Mouse (Mus musculus) heart, postnatal 0 days (tissue): ENCODE measurements at regions not wholly inside any gene's neighbourhood (a gene's known extent, or its start where the extent isn't known, plus 50 kb on each side); places are given as distances from the start of the nearest gene placed in this dataset.
"Not testable (repeated sequence)": the region's sequence is repeated elsewhere in the genome, so short reads cannot be mapped to it uniquely, and the experiment has no call there.

Experiments
- ATAC-seq: fragments of 200-750 bp; cut with Nextera tagmentation; 2 replicates; pipeline ENCODE4 v1.8.0; 2017; ENCODE audit warnings: low read depth, moderate number of reproducible peaks, moderate library complexity; ENCODE audit not compliant: insufficient read depth
- DNase-seq: peaks from one replicate; pipeline ENCODE4 v3.0.0-alpha.2; 2016; ENCODE audit warnings: low spot score
- H3K27ac ChIP-seq: fragments of 300-500 bp; sonication (generic); 2 replicates; pipeline ENCODE4 v1.5.1; 2014; ENCODE audit warnings: low read depth, mild to moderate bottlenecking
- H3K27me3 ChIP-seq: fragments of 300-500 bp; sonication (generic); 2 replicates; pipeline ENCODE4 v1.6.1; 2014; ENCODE audit warnings: low read length, mixed read lengths; ENCODE audit not compliant: control insufficient read depth, insufficient read depth
- H3K36me3 ChIP-seq: fragments of 300-500 bp; sonication (generic); replicated peaks from 2 replicates; pipeline ENCODE4 v1.6.1; 2014; ENCODE audit warnings: low read length, mixed read lengths; ENCODE audit not compliant: control insufficient read depth, insufficient read depth
- H3K4me1 ChIP-seq: fragments of 300-500 bp; sonication (generic); 2 replicates; pipeline ENCODE4 v1.6.1; 2014; ENCODE audit warnings: antibody characterized with exemption; ENCODE audit not compliant: control insufficient read depth, insufficient read depth
- H3K4me2 ChIP-seq: fragments of 300-500 bp; sonication (generic); 2 replicates; pipeline ENCODE4 v1.6.1; 2014; ENCODE audit warnings: low read depth, mild to moderate bottlenecking, low read length, moderate library complexity
- H3K4me3 ChIP-seq: fragments of 300-500 bp; sonication (generic); 2 replicates; pipeline ENCODE4 v1.5.1; 2014; ENCODE audit warnings: low read depth, low read length
- H3K9ac ChIP-seq: fragments of 300-500 bp; sonication (generic); replicated peaks from 2 replicates; pipeline ENCODE4 v1.6.1; 2014; ENCODE audit warnings: low read depth, low read length, mixed read lengths
- H3K9me3 ChIP-seq: fragments of 300-500 bp; sonication (generic); replicated peaks from 2 replicates; pipeline ENCODE4 v1.6.1; 2016; ENCODE audit warnings: low read length; ENCODE audit not compliant: control insufficient read depth
- CTCF ChIP-seq: IDR thresholded peaks from 2 replicates; pipeline ENCODE4 v1.5.1; 2016; ENCODE audit warnings: antibody characterized with exemption, control low read depth, low read depth
- EP300 ChIP-seq: IDR thresholded peaks from 2 replicates; pipeline ENCODE4 v1.6.1; 2016; ENCODE audit warnings: antibody characterized with exemption, low read depth
- WGBS: fragments of 180-500 bp; shearing (Covaris S2); extraction: QIAGEN DNeasy Blood & Tissue Kit; methylation state at CpG from one replicate; pipeline ENCODE4 v1.1.7; 2014; 5-methylcytosine and 5-hydroxymethylcytosine counted together

DNA sequence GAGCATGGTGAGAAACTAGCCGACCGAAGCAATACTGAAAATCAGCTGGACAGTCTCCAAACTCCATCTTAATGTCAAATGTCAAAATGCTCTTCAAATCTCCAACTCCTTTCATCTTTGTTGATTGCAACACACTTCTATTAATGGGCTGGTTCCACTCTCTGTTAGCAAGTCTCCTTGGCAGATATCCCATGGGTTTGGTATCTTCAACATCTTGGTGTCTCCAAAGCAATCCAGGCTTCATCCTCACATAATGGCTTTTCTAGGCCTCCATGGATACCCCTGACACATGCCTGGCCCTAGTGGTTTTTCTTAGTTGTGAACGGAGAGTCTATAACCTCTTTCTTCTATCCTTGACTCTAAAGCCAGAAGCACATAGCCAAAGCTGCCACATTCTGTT lies 118.0 kb upstream of the Ppp6c start:
- TF ChIP-seq CTCF = no peak
- ATAC-seq (no peak), DNase-seq (no peak)
- Histone ChIP-seq H3K4me2 (no peak overlapping the region), H3K27ac (no peak overlapping the region), H3K36me3 (no peaks in the 10 kb centered on the region), H3K9ac (no peak overlapping the region), H3K9me3 (no peaks in the 10 kb centered on the region), H3K27me3 (no peaks in the 10 kb centered on the region), H3K4me3 (no peak overlapping the region), H3K4me1 (no peaks in the 10 kb centered on the region)
- WGBS = 61% methylated on average over 3 of the region's 3 CpGs

DNA sequence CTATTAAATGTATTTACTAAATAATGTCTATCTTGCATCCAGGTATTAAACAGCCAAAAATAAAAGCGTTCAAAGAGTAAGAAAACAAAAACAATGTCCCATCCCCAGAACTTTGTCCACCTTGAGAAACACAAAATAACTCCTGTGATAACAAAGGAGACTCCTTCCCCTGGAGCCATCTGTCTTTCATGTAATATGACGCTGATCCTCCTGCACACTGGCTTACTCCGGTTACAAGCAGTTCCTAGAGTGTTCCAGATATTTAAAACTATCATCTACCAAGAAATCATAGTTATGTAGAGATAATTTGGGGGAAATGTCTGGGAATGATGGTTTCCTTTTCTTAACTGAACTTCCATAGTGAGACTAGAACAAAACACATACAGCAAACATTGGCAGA lies 114.2 kb upstream of the Ppp6c start:
- Histone ChIP-seq H3K4me1 (no peaks in the 10 kb centered on the region), H3K4me3 (no peak overlapping the region), H3K36me3 (no peaks in the 10 kb centered on the region), H3K27me3 (no peaks in the 10 kb centered on the region), H3K9me3 (no peaks in the 10 kb centered on the region), H3K9ac (no peak overlapping the region), H3K4me2 (no peak overlapping the region), H3K27ac (no peak overlapping the region)
- TF ChIP-seq EP300 (no peak), CTCF (no peak)
- WGBS = 58% methylated on average over 3 of the region's 3 CpGs
- ATAC-seq (no peak), DNase-seq (no peak)

- Histone ChIP-seq H3K27me3 (no peaks in the 10 kb centered on the region), H3K4me2 (no peak overlapping the region), H3K4me1 (no peaks in the 10 kb centered on the region), H3K4me3 (no peak overlapping the region), H3K27ac (no peak overlapping the region), H3K36me3 (no peaks in the 10 kb centered on the region), H3K9ac (no peak overlapping the region), H3K9me3 (no peaks in the 10 kb centered on the region)
- TF ChIP-seq EP300 = no peak
- no peak for TF ChIP-seq CTCF
- DNase-seq (no peak), ATAC-seq (no peak)
- WGBS = 82% methylated on average over 9 of the region's 9 CpGs
Measured at GRCm38 (mm10) chr2:39338832-39339649, 112.8 kb upstream of the Ppp6c start.

DNA sequence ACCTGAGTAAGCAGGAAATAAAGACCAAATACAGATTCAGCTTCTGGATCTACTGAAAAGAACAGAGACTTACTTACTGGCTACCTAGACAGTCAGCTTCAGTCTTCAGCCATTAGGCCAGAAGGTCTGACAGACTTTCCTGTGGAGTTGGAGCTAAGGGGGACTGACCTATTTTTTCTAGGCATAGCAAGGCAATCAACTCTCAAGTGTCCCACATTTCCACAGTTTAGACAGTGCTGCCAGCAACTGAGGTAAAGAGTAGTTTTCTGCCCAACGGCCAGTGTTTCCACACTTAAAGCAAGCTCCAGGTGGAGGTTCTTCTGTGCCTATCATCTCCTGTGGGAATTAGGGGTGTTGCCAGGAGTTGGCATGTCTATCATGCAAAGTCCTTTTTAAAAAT lies 111.3 kb upstream of the Ppp6c start:
- Histone ChIP-seq H3K4me1 (no peaks in the 10 kb centered on the region), H3K4me3 (no peak overlapping the region), H3K27me3 (no peaks in the 10 kb centered on the region), H3K27ac (no peak overlapping the region), H3K4me2 (no peak overlapping the region), H3K9me3 (no peaks in the 10 kb centered on the region), H3K9ac (no peak overlapping the region), H3K36me3 (no peaks in the 10 kb centered on the region)
- TF ChIP-seq CTCF (no peak), EP300 (no peak)
- ATAC-seq (no peak), DNase-seq (no peak)
- WGBS = 68% methylated on average over 1 of the region's 1 CpGs

DNA sequence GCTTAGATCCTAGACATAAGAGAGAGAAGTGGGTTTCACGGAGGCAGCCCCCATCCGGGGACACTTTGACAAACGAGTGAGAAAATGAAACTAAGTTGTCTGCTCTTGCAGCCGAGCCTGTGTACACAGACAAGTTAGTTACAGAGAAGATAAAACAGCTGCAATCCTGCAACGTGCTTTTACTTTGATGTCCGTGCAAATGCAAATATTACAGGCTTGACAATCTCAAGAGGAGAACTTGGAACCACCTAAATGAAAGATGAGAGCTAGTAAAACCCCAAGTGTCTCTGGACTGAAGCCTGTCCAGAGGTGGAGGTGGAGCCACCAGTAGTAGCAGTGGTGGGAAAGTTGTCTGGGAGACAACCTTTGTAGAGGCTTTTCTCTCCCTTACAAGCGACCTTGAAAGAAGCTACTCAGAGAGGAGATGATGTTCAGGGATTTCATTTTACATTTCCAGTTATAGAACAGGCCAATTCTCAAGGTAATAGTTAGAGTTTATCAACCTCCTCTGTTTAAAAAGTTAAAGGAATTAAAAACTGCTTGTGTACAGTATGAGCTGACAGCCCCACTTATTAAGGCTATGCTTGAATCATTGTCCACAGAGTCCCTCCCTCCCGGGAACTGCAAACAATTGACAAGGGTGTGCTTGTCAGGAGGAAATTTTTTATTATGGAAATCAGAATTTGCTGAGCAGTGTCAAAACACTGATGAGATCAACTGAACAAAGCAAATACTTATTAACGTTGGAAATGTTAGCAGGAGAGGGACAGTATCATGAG lies 99.7 kb upstream of the Ppp6c start:
- TF ChIP-seq EP300 (no peak), CTCF (no peak)
- H3K4me2 ChIP-seq = peak overlapping the region; percentile 41
- peak overlapping the region; percentile 17 for H3K4me3 ChIP-seq
- ATAC-seq (no peak), DNase-seq (no peak)
- H3K27me3 ChIP-seq = no peaks in the 10 kb centered on the region
- H3K4me1 ChIP-seq = no peaks in the 10 kb centered on the region
- H3K36me3 ChIP-seq = no peaks in the 10 kb centered on the region
- no peaks in the 10 kb centered on the region for H3K9me3 ChIP-seq
- H3K27ac ChIP-seq = no peak overlapping the region
- 37% methylated on average over 9 of the region's 9 CpGs for WGBS
- no peak overlapping the region; the same call in 1 of the 2 replicates for H3K9ac ChIP-seq

DNA sequence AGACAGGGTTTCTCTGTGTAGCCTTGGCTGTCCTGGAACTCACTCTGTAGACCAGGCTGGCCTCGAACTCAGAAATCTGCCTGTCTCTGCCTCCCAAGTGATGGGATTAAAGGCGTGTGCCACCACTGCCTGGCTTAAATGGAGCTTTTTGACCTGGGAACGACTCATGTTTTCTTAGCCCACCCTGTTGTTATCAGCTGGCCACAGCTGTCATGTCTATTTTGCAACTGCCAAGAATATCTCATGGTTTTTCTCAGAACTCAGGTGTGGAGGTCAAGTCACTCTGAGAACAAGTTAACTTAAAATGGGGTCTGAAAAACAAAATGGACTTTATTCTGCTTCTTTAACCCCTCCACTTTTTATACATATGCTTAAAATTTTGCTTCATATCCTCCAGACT lies 98.9 kb upstream of the Ppp6c start:
- not testable (repeated sequence) for H3K27ac ChIP-seq, H3K4me1 ChIP-seq, H3K27me3 ChIP-seq, H3K36me3 ChIP-seq, H3K9ac ChIP-seq, H3K9me3 ChIP-seq, DNase-seq, H3K4me3 ChIP-seq, ATAC-seq
- peak overlapping the region; percentile 41; the same call in 1 of the 2 replicates for H3K4me2 ChIP-seq
- 41% methylated on average over 3 of the region's 3 CpGs for WGBS
